Mouse (Mus musculus) natural killer cell, adult 2 months (primary cell): ENCODE results near the gene Specc1l.

ENCODE experiments used
- DNase-seq, 2 experiments: peaks; one replicate each; pipeline ENCODE4 v3.0.0; 2022; ENCODE audit warnings: low spot score in 2 of 2

Gene Specc1l

GRCm38 (mm10) chr10:75224154-75224553 lies 12.3 kb downstream of the Specc1l start:
- no peak for DNase-seq

DNA sequence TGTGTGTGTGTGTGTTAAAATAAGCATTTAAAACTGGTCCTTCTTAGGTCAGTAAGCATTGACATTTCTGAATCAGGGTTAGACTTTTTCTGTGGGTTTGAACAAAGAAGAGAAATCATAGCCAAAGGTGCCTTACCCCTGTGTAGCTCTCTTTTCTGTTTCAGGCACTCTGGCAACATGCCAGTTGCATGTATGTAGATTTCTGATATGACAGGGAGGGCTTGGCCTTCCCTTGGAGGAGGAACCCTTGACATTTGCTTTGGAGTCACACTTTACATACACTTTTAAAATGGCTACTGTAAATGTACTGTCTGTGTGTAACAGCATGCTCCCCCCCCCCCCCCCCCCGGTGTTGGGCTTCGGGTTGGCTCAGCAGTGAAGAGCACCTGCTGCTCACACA lies 12.8 kb downstream of the Specc1l start:
- DNase-seq = no peak

DNA sequence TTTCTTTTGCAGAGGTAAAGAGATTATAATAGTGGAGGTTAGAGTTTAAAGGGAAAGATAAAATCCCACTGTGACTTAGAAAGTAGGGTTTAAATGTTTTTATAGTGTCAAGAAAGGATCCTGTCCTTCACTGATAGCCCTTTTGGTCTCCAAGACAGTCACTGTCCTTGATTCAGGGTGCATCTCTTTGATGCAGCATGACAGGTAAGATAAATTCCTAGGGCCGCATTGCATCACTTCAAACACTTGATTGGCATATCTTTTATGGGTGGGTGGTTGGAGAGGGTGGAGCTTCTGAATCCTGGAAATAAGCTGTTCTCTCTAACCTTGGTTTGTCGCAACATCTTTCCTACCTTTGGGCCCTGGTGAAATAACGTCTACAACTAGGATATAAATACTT lies 15.5 kb downstream of the Specc1l start:
- DNase-seq = no peak

GRCm38 (mm10) chr10:75230572-75230971 lies 18.7 kb downstream of the Specc1l start:
- no peak for DNase-seq

GRCm38 (mm10) chr10:75231876-75232275 lies 20.0 kb downstream of the Specc1l start:
- DNase-seq = no peak

DNA sequence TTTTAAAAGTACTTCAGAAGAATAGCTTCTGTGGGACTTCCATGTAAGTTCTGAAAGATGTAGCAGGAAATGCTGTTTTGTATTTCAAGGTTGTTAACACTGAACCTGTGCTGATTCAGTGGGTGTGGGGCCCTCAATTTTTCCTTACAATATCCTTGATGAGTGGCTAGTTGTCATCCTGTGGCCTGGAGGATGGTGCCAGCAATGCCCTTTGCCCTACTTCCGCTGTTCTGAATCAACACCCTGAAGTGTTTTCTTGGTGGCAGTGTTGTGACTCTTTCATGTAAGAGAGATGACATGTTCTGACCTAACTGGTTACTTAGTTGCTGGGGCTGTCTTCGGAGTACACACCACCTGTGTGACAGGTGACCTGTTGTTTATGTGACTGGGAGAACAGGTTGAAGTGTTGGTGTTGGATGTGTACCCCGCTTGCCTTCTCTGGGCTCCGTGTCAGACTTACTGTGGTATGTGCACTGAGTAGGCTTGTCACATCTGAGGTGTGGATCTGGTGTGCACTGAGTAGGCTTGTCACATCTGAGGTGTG lies 20.8 kb downstream of the Specc1l start:
- DNase-seq = no peak

- DNase-seq = no peak
Measured at GRCm38 (mm10) chr10:75233489-75233888, 21.6 kb downstream of the Specc1l start.

GRCm38 (mm10) chr10:75235726-75236125 lies 23.9 kb downstream of the Specc1l start:
- DNase-seq = no peak

- no peak for DNase-seq
Measured at GRCm38 (mm10) chr10:75236156-75236555, 24.3 kb downstream of the Specc1l start.

- no peak for DNase-seq
Measured at GRCm38 (mm10) chr10:75237166-75237565, 25.3 kb downstream of the Specc1l start.

- DNase-seq = no peak
Measured at GRCm38 (mm10) chr10:75240583-75241250, 28.8 kb downstream of the Specc1l start.

DNA sequence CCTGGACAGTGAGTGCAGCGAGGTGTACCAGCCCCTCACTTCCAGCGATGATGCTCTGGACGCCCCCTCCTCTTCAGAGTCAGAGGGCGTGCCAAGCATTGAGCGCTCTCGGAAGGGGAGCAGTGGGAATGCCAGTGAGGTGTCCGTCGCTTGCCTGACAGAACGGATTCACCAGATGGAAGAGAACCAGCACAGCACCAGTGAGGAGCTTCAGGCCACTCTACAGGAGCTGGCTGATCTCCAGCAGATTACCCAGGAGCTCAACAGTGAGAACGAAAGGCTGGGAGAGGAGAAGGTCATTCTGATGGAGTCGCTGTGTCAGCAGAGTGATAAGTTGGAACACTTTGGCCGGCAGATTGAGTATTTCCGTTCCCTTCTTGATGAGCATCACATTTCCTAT lies 33.9 kb downstream of the Specc1l start:
- DNase-seq = no peak

DNA sequence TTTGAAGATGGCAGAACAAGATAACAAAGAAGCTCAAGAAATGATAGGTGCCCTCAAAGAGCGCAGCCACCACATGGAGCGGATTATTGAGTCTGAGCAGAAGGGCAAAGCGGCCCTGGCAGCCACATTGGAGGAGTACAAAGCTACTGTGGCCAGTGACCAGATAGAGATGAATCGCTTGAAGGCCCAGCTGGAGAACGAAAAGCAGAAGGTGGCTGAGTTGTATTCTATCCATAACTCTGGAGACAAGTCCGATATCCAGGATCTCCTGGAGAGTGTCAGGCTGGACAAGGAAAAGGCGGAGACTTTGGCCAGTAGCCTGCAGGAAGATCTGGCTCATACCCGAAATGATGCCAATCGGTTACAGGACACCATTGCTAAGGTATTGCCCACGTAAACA lies 34.5 kb downstream of the Specc1l start:
- no peak for DNase-seq

DNA sequence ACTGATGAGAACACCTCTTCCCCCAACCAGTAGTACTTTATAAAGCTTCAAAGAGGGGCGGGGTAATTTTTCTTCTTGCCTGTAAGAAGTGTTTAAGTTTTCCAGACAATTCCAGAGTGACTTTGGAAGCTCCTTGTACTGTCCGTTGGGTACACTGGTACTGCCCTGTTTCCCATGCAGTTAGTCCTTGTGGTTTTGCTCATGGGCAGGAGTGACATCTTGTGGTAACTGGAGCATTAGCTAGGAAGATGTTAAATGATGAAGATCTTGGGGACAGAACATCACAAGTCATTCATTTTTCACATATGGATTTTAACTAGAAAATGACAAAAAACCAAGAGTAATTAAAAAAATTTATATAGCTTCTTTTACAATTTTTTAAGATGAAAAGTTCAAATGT lies 39.1 kb downstream of the Specc1l start:
- no peak for DNase-seq

DNA sequence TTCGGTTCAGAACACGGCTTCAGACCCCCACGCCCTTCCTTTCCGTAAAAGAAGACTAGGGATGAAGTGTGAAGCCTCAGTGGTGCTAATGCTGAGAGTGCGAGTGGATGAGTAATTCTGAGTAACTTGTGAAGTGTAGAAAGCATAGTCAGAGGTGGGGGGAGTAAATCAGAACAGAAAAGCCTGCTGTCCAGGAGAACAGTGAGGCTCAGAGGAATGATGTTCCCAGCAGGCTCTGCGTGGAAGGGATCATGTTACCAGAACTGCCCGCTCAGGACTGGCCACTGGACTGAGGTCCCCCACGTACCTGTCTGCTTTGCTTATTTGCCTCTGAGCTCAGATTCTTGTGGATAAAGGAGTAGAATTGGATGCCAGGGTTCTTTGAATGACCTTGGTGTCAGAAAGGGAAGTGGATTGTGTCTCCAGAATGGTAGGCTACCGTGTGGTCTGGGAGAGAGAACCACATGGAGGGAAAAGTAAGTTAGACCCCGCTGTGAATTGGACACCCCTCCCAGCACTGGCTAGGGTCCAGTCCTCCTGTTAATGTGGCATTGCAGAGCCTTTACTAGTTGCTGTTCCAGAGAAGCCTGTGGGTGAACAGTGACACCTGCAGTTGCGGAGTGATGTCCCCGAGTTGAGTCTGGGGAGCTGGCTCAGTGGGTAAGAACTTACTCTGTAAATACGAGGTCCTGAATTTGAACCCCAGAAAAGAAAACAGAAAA lies 40.6 kb downstream of the Specc1l start:
- DNase-seq = no peak

DNA sequence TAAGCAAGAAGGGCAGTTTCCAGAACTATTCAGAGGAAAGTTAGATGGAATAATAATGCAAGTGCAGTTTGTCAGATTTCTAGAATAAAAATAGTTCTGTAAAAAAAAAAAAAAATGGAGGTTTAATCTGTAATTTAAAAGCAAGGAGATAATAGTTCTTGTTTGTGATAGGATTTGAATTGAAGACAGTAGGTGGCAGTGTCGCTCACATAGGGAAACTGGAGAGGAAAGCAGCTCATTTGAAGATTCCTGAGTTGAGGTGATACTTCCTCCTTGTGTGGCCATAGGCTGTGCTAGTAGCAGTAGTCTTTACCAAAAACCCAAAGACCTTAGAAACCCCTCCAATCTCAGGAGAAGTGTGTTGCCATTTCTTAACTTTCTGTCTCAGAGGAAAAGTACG lies 43.2 kb downstream of the Specc1l start:
- peak; percentile 10 to 39 for DNase-seq

DNA sequence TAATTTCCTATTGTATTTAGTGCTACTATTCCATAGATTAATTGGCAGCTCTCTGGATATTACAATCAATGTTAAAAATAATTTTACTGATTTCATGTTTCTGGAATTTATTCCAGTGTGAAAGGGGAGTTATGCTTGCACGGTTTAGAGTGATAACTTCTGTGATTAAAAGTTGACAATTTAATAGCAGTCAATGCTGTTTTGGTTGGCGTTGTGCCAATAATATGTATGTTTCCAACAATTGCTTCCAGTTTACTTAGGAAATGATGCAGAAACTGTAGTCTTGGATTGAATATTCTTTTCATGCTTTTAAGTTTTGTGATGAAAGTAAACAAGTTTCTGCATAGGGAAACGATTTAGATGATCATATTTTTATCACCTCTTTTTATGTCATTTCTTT lies 45.5 kb downstream of the Specc1l start:
- no peak for DNase-seq

- DNase-seq = peak in 1 of 2 experiments; percentile 33
Measured at GRCm38 (mm10) chr10:75258241-75258640, 46.4 kb downstream of the Specc1l start.

GRCm38 (mm10) chr10:75261268-75261667 lies 49.4 kb downstream of the Specc1l start:
- no peak for DNase-seq

- no peak for DNase-seq
Measured at GRCm38 (mm10) chr10:75264993-75265555, 53.2 kb downstream of the Specc1l start.

DNA sequence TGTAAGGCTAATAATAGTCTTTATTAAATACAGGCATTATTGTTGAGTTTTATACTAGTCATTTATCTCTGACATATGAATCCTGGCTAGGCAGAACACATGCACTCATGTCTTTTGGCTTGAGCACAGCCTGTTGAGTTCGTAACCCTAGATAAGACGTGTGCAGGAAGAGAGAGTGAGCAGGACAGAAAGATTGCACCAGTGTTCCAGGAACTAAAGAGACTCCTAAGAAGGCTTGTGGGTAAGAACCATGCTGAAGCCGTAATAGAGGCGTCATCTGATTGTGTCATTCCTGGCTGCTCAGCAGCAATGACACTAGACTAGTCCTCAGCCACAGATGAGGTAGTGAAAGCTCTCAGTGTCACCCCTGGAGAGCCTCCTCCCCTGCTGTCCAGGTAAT lies 61.1 kb downstream of the Specc1l start:
- DNase-seq = no peak

DNA sequence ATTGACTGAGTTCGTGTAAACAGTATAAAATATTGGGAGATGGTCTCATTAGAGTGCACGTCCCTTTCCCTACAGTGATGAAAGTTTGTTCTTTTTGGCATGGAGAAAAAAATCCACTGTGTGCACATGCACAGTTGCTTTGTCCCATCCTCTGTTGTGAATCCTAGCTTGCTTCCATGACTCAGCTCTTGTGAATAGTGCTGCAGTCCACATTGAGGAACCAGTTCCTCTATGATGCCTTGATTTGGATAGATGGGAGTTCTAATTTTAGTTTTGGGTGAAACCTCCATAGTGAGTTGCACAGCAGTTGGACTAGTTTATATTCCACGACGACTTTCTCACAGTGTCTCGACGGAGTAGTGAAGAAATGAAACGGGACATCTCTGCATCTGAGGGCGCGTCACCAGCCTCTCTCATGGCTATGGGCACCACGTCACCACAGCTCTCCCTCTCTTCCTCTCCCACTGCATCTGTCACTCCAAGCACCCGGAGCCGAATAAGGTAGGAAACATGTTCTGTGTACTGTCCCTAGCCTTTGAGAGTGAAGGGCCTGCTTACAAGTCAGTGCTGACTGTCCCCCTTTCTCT lies 64.6 kb downstream of the Specc1l start:
- no peak for DNase-seq
